Mouse (Mus musculus): ENCODE measurements at regions not wholly inside any gene's neighbourhood (a gene's known extent, or its start where the extent isn't known, plus 50 kb on each side); places are given as distances from the start of the nearest gene placed in this dataset.
"Not testable (repeated sequence)": the region's sequence is repeated elsewhere in the genome, so short reads cannot be mapped to it uniquely, and the experiment has no call there.

GRCm38 (mm10) chr8:8958140-8958539, 267.8 kb upstream of the Arglu1 start:
- TF ChIP-seq CTCF, EP300 (IDR thresholded peaks at IDR 0.05; ENCODE audit: low read depth): not testable (repeated sequence)
